Mouse (Mus musculus) C2C12 (cell line): ENCODE measurements around the gene Thrsp. TPM values are rescaled to one million over a fixed set of nuclear protein-coding genes. Genes with fewer than 3 reads are reported as not detected.
A peak's percentile ranks its signal among the peaks of the same experiment; 100 is the strongest.

Experiments used
- H3K27me3 ChIP-seq: one replicate; pipeline ENCODE4 v1.6.1; 2011; ENCODE audit not compliant: control insufficient read depth, insufficient read depth, insufficient read length
- H3K36me3 ChIP-seq: one replicate; pipeline ENCODE4 v1.6.1; 2011; ENCODE audit not compliant: control insufficient read depth, insufficient read depth
- H3K4me3 ChIP-seq: one replicate; pipeline ENCODE4 v1.5.1; 2011; ENCODE audit warnings: mild to moderate bottlenecking, control low read depth; ENCODE audit not compliant: poor library complexity, insufficient read depth, severe bottlenecking
- H3K79me2 ChIP-seq: one replicate; pipeline ENCODE4 v1.6.1; 2011; ENCODE audit not compliant: control insufficient read depth, insufficient read depth
- H3K79me3 ChIP-seq: one replicate; pipeline ENCODE4 v1.6.1; 2011; ENCODE audit warnings: low read depth, control low read depth
- H3ac ChIP-seq: one replicate; pipeline ENCODE3; 2011; ENCODE audit warnings: low read depth; ENCODE audit not compliant: control insufficient read depth, insufficient read length
- CEBPB ChIP-seq: IDR thresholded peaks from one replicate; pipeline ENCODE4 v1.6.1; 2011; ENCODE audit warnings: low read depth, mild to moderate bottlenecking, control low read depth, moderate library complexity
- CTCF ChIP-seq: IDR thresholded peaks from one replicate; pipeline ENCODE4 v1.5.1; 2011; ENCODE audit not compliant: control insufficient read depth, insufficient read depth, insufficient read length
- FOSL1 ChIP-seq: IDR thresholded peaks from one replicate; pipeline ENCODE4 v1.8.0; 2011; ENCODE audit warnings: mild to moderate bottlenecking, low read length; ENCODE audit not compliant: poor library complexity, insufficient read depth, severe bottlenecking
- MAX ChIP-seq: IDR thresholded peaks from one replicate; pipeline ENCODE4 v1.6.1; 2011; ENCODE audit warnings: mild to moderate bottlenecking, control low read depth
- MYOD1 ChIP-seq: IDR thresholded peaks from one replicate; pipeline ENCODE4 v1.6.1; 2011; ENCODE audit warnings: low read depth; ENCODE audit not compliant: control insufficient read depth, insufficient read length
- MYOG ChIP-seq: IDR thresholded peaks from one replicate; pipeline ENCODE4 v1.6.1; 2011; ENCODE audit not compliant: control insufficient read depth, insufficient read length; ENCODE audit errors: extremely low read depth
- USF1 ChIP-seq: IDR thresholded peaks from one replicate; pipeline ENCODE4 v1.6.1; 2011; ENCODE audit warnings: low read depth, mild to moderate bottlenecking, control low read depth, moderate library complexity
- polyA plus RNA-seq: library from polyadenylated mRNA; unstranded; fragments of >200 nt; fragmentation: generic; extraction: Trizol; gene quantifications from one replicate; pipeline ENCODE4 v1.2.1, GENCODE M21; 2012; ENCODE audit warnings: missing spikeins

The Thrsp gene
- polyA plus RNA-seq, 1 experiment, result not detected

GRCm38 (mm10) chr7:97427778-97428420 is 10.4 kb upstream of the Thrsp start:
- Histone ChIP-seq H3K4me3 (no peak overlapping the region), H3ac (no peak overlapping the region), H3K36me3 (no peaks in the 10 kb centered on the region), H3K79me2 (no peaks in the 10 kb centered on the region), H3K79me3 (no peaks in the 10 kb centered on the region), H3K27me3 (no peaks in the 10 kb centered on the region)
- TF ChIP-seq MAX (no peak), MYOG (no peak), CTCF (no peak), CEBPB (no peak), MYOD1 (no peak), FOSL1 (no peak), USF1 (no peak)

- H3K27me3 ChIP-seq, result no peaks in the 10 kb centered on the region
- H3K79me3 ChIP-seq, result no peaks in the 10 kb centered on the region
- no peak overlapping the region for H3K4me3 ChIP-seq
- no peaks in the 10 kb centered on the region for H3K36me3 ChIP-seq
- H3ac ChIP-seq, result no peak overlapping the region
- TF ChIP-seq CEBPB (no peak), FOSL1 (no peak), MAX (no peak), CTCF (no peak), MYOD1 (no peak), MYOG (no peak), USF1 (no peak)
- no peaks in the 10 kb centered on the region for H3K79me2 ChIP-seq
These were observed 9.8 kb upstream of the Thrsp start for GRCm38 (mm10) chr7:97427296-97427695.

GRCm38 (mm10) chr7:97426566-97426965 is 9.0 kb upstream of the Thrsp start:
- H3ac ChIP-seq, result no peak overlapping the region
- H3K4me3 ChIP-seq, result no peak overlapping the region
- TF ChIP-seq MAX, result no peak
- H3K36me3 ChIP-seq, result no peaks in the 10 kb centered on the region
- H3K27me3 ChIP-seq, result no peaks in the 10 kb centered on the region
- H3K79me3 ChIP-seq, result no peaks in the 10 kb centered on the region
- no peaks in the 10 kb centered on the region for H3K79me2 ChIP-seq

- no peak overlapping the region for H3K4me3 ChIP-seq
- no peaks in the 10 kb centered on the region for H3K27me3 ChIP-seq
- no peak for TF ChIP-seq MYOD1
- TF ChIP-seq CTCF, result peak; percentile 69
- no peaks in the 10 kb centered on the region for H3K79me3 ChIP-seq
- no peaks in the 10 kb centered on the region for H3K36me3 ChIP-seq
- H3ac ChIP-seq, result no peak overlapping the region
- H3K79me2 ChIP-seq, result no peaks in the 10 kb centered on the region
These were observed 7.2 kb upstream of the Thrsp start for GRCm38 (mm10) chr7:97424621-97425245.

GRCm38 (mm10) chr7:97423754-97424153 is 6.2 kb upstream of the Thrsp start:
- Histone ChIP-seq H3K36me3 (no peaks in the 10 kb centered on the region), H3K79me3 (no peaks in the 10 kb centered on the region), H3K27me3 (no peaks in the 10 kb centered on the region), H3ac (no peak overlapping the region), H3K4me3 (no peak overlapping the region), H3K79me2 (no peaks in the 10 kb centered on the region)
- TF ChIP-seq CEBPB, result no peak
- no peak for TF ChIP-seq FOSL1
- no peak for TF ChIP-seq CTCF
- TF ChIP-seq USF1, result no peak
- TF ChIP-seq MYOG, result no peak
- TF ChIP-seq MYOD1, result no peak
- no peak for TF ChIP-seq MAX

GRCm38 (mm10) chr7:97420958-97421651 is 3.6 kb upstream of the Thrsp start:
- no peak overlapping the region for H3K4me3 ChIP-seq
- H3ac ChIP-seq, result no peak overlapping the region
- H3K27me3 ChIP-seq, result no peaks in the 10 kb centered on the region
- no peaks in the 10 kb centered on the region for H3K79me3 ChIP-seq
- TF ChIP-seq USF1, result no peak
- TF ChIP-seq CTCF, result no peak
- no peak for TF ChIP-seq CEBPB
- TF ChIP-seq MYOG, result no peak
- TF ChIP-seq FOSL1, result no peak
- TF ChIP-seq MAX, result no peak
- no peak for TF ChIP-seq MYOD1
- H3K36me3 ChIP-seq, result no peaks in the 10 kb centered on the region
- no peaks in the 10 kb centered on the region for H3K79me2 ChIP-seq
